In the genomic region with DNA sequence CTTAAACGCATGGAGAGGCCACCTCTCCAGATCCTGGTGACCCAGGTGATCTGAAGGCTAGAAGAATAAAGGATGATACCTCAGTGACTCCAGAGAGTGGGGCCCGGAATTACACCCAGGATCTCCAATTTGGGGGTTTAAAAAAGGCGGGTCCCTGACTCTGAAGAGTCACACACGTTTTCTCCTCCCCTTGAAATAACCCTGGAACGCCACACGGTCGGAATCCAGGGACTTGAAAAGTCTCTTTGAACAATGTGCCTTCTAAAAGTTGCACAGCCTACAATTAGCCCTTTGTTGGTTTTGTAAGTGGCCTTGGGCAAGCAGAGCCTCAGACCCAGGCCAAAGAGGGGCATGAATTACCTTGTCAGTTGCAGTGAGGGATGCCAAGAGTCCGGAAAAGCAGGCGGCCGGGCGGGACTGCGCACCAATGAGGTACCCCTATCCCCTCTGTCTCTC, we compare ENCODE assay signal across 8 mouse cellular contexts. TPM values are rescaled to one million over a fixed set of nuclear protein-coding genes. Genes with fewer than 3 reads are reported as not detected.
DNase-seq lines count a peak whose midpoint lies in the region; ATAC-seq lines count a peak whose summit lies in the region.

No protein-coding gene starts in this region.

- peaks cover 28% of the 10 kb centered on the region for H3K4me1 ChIP-seq in liver, embryonic 12.5 days

- H3K27ac ChIP-seq in liver, embryonic 12.5 days = peak overlapping the region; percentile 83; the same call in 1 of the 2 replicates

- under 1% methylated on average over 12 of the region's 12 CpGs for WGBS in liver, embryonic 12.5 days (ENCODE audit: insufficient replicate concordance)

- no peaks in the 10 kb centered on the region for H3K9me3 ChIP-seq in liver, embryonic 12.5 days (replicated peaks)

- peak overlapping the region; percentile 89 for H3K4me2 ChIP-seq in liver, embryonic 12.5 days

- DNase-seq in embryo, embryonic 11.5 days (ENCODE audit: low read depth, low spot score) = peak; percentile 30
- no peak for DNase-seq in embryo, embryonic 10 days (ENCODE audit: low spot score)
- peak; percentile 6 for DNase-seq in thymus, postnatal 0 days (ENCODE audit: low spot score)
- DNase-seq in thymus, postnatal 4 days = no peak
- no peak for DNase-seq in Muller cell, postnatal 12 days (ENCODE audit: inconsistent ontology term)
- no peak for DNase-seq in thymus, postnatal 36 days
- no peak for DNase-seq in urinary bladder, postnatal 10 days (ENCODE audit: low spot score)

- H3K9ac ChIP-seq in liver, embryonic 12.5 days = peak overlapping the region; percentile 75

- no peak for ATAC-seq in liver, embryonic 12.5 days

- no peaks in the 10 kb centered on the region for H3K36me3 ChIP-seq in liver, embryonic 12.5 days

- peak overlapping the region; percentile 74 for H3K4me3 ChIP-seq in liver, embryonic 12.5 days

- H3K27me3 ChIP-seq in liver, embryonic 12.5 days (replicated peaks) = no peaks in the 10 kb centered on the region; the same call in 1 of the 2 replicates

RNA-seq across cellular contexts. Expression of a gene that starts 1.4 kb away (rescaled TPM):
- 54.3 and 84.8 TPM in 2 replicates for polyA plus RNA-seq in thymus, postnatal 0 days (2015; fragmentation: Nextera tagmentation; extraction: Ambion mirVana)
- 14.9 and 15.3 TPM in 2 replicates for polyA plus RNA-seq in liver, embryonic 12.5 days (2016; fragmentation: Nextera tagmentation; extraction: Ambion mirVana)

Comparison
In these comparisons a context has a peak if more than half of its experiments do, and no peak if none do; other contexts are left out.
1. DNase-seq: peak in embryo, embryonic 11.5 days (single experiment) and thymus, postnatal 0 days (single experiment); none in embryo, embryonic 10 days (single experiment), thymus, postnatal 4 days (single experiment), Muller cell, postnatal 12 days (single experiment), thymus, postnatal 36 days (0 of 2) and urinary bladder, postnatal 10 days (single experiment).